Mouse (Mus musculus) embryonic fibroblast, embryonic 13.5 days (primary cell): ENCODE results near the gene Olfr1199.

ENCODE experiments used
- CTCF ChIP-seq: IDR thresholded peaks from 2 replicates; pipeline ENCODE4 v1.5.1; 2011; ENCODE audit warnings: mild to moderate bottlenecking, control low read depth, low read length, moderate library complexity, borderline replicate concordance; ENCODE audit not compliant: insufficient read depth
- POLR2A ChIP-seq: IDR thresholded peaks from 2 replicates; pipeline ENCODE4 v1.6.1; 2011; ENCODE audit warnings: low read depth, mild to moderate bottlenecking, control low read depth, low read length, moderate library complexity

GRCm38 (mm10) chr2:88743379-88743778, 16.9 kb downstream of the Olfr1199 start:
- TF ChIP-seq CTCF (no peak), POLR2A (no peak)
